Mouse (Mus musculus): ENCODE data around the gene Cldn11. TPM values are rescaled to one million over a fixed set of nuclear protein-coding genes. Genes with fewer than 3 reads are reported as not detected.

Gene Cldn11
- polyA plus RNA-seq, 1 experiment from 2014 or later: 7.8 TPM

- WGBS: 75% methylated on average over 10 of the region's 10 CpGs
- Histone ChIP-seq H3K9me3 (replicated peaks) (no peaks in the 10 kb centered on the region), H3K4me3 (no peak overlapping the region), H3K27me3 (no peaks in the 10 kb centered on the region), H3K27ac (no peak overlapping the region), H3K4me1 (replicated peaks) (no peaks in the 10 kb centered on the region), H3K36me3 (no peaks in the 10 kb centered on the region), H3K9ac (no peak overlapping the region), H3K4me2 (no peak overlapping the region)
- ATAC-seq (replicated peaks; ENCODE audit: insufficient number of reproducible peaks, insufficient read depth, low FRiP score, low read depth): no peak
Observed at GRCm38 (mm10) chr3:31160046-31160445, 10.3 kb downstream of the Cldn11 start.

GRCm38 (mm10) chr3:31161336-31161735, 11.6 kb downstream of the Cldn11 start:
- Histone ChIP-seq H3K36me3 (no peaks in the 10 kb centered on the region), H3K27me3 (no peaks in the 10 kb centered on the region), H3K27ac (no peak overlapping the region), H3K9ac (no peak overlapping the region), H3K9me3 (replicated peaks) (no peaks in the 10 kb centered on the region), H3K4me1 (replicated peaks) (no peaks in the 10 kb centered on the region), H3K4me3 (no peak overlapping the region), H3K4me2 (no peak overlapping the region)
- no peak for ATAC-seq (replicated peaks; ENCODE audit: insufficient number of reproducible peaks, insufficient read depth, low FRiP score, low read depth)
- WGBS: 58% methylated on average over 6 of the region's 6 CpGs

DNA sequence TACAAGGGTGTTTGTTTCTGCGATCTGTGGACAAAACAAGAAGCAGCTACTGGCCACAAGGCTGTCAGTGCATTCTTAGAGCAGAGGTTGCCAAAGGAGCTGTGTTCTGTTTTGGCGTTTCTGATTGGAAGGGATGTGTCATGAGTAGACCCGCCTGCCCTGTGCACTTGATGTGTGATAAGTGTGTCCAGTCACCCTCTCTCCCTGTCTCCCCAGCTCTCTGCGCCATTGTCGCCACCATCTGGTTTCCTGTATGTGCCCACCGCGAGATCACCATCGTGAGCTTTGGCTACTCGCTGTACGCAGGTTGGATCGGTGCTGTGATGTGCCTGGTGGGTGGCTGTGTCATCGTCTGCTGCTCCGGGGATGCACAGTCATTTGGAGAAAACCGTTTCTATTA, 13.1 kb downstream of the Cldn11 start:
- no peak overlapping the region for H3K4me2 ChIP-seq
- no peak overlapping the region for H3K9ac ChIP-seq
- H3K27ac ChIP-seq: no peak overlapping the region
- no peak for ATAC-seq (replicated peaks; ENCODE audit: insufficient number of reproducible peaks, insufficient read depth, low FRiP score, low read depth)
- H3K4me3 ChIP-seq: no peak overlapping the region
- no peaks in the 10 kb centered on the region for H3K4me1 ChIP-seq (replicated peaks)
- WGBS: 86% methylated on average over 14 of the region's 14 CpGs
- H3K36me3 ChIP-seq: no peaks in the 10 kb centered on the region
- H3K27me3 ChIP-seq: no peaks in the 10 kb centered on the region
- no peaks in the 10 kb centered on the region for H3K9me3 ChIP-seq (replicated peaks)

DNA sequence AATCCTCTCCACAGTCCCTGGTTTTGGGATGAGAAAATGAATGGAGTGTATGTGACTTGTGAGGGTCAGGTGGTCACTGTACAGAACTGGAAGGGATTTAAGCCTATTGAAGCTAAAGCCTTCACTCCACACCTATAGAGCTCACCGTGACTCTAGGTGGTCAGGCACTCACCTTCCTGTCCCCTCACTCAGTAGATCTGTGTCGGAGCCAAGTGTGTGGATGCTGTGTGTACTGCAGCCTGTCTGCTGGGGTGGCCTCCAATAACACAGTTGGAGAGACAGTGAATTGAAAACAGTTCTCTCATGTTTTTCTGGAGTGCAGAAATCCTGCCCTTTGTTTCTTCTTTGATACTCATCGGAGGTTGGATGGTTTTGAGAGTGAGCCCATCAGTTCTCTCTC, 16.1 kb downstream of the Cldn11 start:
- no peaks in the 10 kb centered on the region for H3K27me3 ChIP-seq
- H3K4me1 ChIP-seq (replicated peaks): no peaks in the 10 kb centered on the region
- H3K9ac ChIP-seq: no peak overlapping the region
- H3K36me3 ChIP-seq: no peaks in the 10 kb centered on the region
- ATAC-seq (replicated peaks; ENCODE audit: insufficient number of reproducible peaks, insufficient read depth, low FRiP score, low read depth): no peak
- 65% methylated on average over 3 of the region's 3 CpGs for WGBS
- H3K4me3 ChIP-seq: no peak overlapping the region
- H3K9me3 ChIP-seq (replicated peaks): no peaks in the 10 kb centered on the region
- no peak overlapping the region for H3K4me2 ChIP-seq
- no peak overlapping the region for H3K27ac ChIP-seq

DNA sequence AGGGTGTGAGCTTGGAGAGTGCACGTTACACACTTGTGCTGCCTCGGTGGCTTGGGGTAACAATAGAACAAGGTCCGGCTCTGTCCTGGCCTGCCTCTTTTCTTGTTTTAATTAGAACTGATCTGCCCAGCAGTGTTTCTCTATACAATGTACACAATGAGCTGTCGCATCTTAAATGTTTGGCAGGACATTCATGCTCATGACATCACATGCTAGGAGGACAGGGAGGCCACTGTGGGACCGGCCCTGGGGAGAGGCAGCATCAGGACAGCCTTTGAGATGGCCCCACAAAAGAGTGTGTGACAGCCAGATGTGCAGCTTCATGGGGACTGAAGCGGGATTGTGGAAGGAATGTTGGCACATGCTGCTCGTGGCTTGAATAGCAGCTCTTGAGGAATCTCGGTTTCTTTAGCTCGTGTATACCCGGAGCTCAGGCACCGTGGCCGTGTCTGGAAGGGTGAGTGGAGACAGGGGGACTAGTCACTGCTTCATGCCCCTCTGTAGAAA, 16.7 kb downstream of the Cldn11 start:
- no peak overlapping the region for H3K4me2 ChIP-seq
- no peaks in the 10 kb centered on the region for H3K4me1 ChIP-seq (replicated peaks)
- no peak overlapping the region for H3K9ac ChIP-seq
- 59% methylated on average over 12 of the region's 12 CpGs for WGBS
- no peaks in the 10 kb centered on the region for H3K27me3 ChIP-seq
- no peaks in the 10 kb centered on the region for H3K9me3 ChIP-seq (replicated peaks)
- H3K27ac ChIP-seq: no peak overlapping the region
- ATAC-seq (replicated peaks; ENCODE audit: insufficient number of reproducible peaks, insufficient read depth, low FRiP score, low read depth): 0 out of 2 replicates have a peak, but pooled peaks have one; percentile 31
- H3K4me3 ChIP-seq: no peak overlapping the region
- H3K36me3 ChIP-seq: no peaks in the 10 kb centered on the region

DNA sequence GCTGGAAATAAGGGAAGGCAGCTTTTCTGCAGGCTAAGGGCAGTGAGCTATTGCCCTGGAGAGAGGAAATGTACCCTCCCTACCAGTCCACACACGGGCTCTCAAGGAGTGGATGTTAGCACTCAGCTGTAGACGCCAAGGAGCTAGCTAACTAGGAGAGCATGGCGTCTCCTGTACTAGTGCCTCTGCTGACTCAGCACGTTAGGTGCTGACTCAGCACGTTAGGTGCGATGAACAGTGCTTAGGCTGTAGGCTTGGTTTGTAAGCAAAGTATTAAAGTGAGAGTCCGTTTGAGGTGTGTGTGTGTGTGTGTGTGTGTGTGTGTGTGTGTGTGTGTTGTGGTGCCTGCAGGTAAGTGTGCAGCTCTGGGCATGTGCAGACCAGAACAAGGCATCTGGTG, 40.6 kb downstream of the Cldn11 start:
- Histone ChIP-seq H3K27me3 (no peaks in the 10 kb centered on the region), H3K9me3 (replicated peaks) (no peaks in the 10 kb centered on the region), H3K4me1 (replicated peaks) (no peaks in the 10 kb centered on the region), H3K4me2 (no peak overlapping the region), H3K27ac (no peak overlapping the region), H3K9ac (no peak overlapping the region), H3K4me3 (no peak overlapping the region), H3K36me3 (no peaks in the 10 kb centered on the region)
- 85% methylated on average over 7 of the region's 7 CpGs for WGBS
- no peak for ATAC-seq (replicated peaks; ENCODE audit: insufficient number of reproducible peaks, insufficient read depth, low FRiP score, low read depth)

DNA sequence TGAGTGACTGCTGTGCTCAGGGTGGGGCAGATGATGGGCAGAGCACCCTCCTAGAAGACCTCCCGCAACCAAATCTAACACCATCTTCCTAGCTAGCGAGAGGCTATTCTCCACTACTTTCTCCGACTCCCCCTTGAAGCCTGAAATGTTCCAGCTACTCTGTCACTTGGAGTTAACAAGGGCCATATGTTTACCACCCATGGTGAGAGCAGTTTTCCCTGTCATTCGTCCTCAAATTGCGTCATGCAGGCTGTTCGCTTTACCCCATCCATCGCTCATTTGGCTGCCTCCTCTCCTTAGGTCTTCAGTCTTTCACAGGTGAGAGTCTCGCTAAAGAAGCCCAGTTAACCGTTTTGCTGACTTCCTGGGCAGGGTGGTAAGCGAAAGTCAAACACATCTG, 41.7 kb downstream of the Cldn11 start:
- 44% methylated on average over 10 of the region's 10 CpGs for WGBS
- no peaks in the 10 kb centered on the region for H3K27me3 ChIP-seq
- no peaks in the 10 kb centered on the region for H3K36me3 ChIP-seq
- ATAC-seq (replicated peaks; ENCODE audit: insufficient number of reproducible peaks, insufficient read depth, low FRiP score, low read depth): no peak
- H3K4me3 ChIP-seq: no peak overlapping the region
- H3K4me2 ChIP-seq: no peak overlapping the region
- no peaks in the 10 kb centered on the region for H3K4me1 ChIP-seq (replicated peaks)
- H3K9ac ChIP-seq: no peak overlapping the region
- no peak overlapping the region for H3K27ac ChIP-seq
- no peaks in the 10 kb centered on the region for H3K9me3 ChIP-seq (replicated peaks)

- H3K9me3 ChIP-seq (replicated peaks): no peaks in the 10 kb centered on the region
- H3K36me3 ChIP-seq: no peaks in the 10 kb centered on the region
- no peaks in the 10 kb centered on the region for H3K27me3 ChIP-seq
- ATAC-seq (replicated peaks; ENCODE audit: insufficient number of reproducible peaks, insufficient read depth, low FRiP score, low read depth): no peak
- no peak overlapping the region for H3K4me3 ChIP-seq
- H3K27ac ChIP-seq: no peak overlapping the region
- no peak overlapping the region for H3K9ac ChIP-seq
- no peaks in the 10 kb centered on the region for H3K4me1 ChIP-seq (replicated peaks)
- 66% methylated on average over 17 of the region's 17 CpGs for WGBS
- no peak overlapping the region for H3K4me2 ChIP-seq
Observed at GRCm38 (mm10) chr3:31199162-31199877, 49.6 kb downstream of the Cldn11 start.

DNA sequence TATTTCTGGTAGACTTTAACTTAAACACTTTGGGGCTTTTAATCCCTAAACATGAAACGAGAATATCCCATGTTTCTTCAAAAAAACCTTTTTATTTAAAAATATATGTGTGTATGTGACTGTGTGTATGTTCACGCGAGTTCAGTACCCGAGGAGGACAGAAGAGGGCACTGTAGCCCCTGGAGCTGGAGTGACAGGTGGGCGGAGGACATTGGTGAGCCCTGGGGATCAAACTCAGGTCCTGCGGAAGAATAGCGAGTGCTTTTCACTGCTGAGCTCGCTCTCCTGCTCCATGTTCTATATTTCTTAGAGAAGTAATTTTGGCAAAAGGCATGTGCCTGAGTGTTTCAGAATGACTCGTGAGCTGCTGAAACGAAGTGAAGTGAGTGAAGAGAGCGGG, 54.2 kb downstream of the Cldn11 start:
- H3K27ac ChIP-seq: no peak overlapping the region
- no peaks in the 10 kb centered on the region for H3K36me3 ChIP-seq
- H3K9me3 ChIP-seq (replicated peaks): no peaks in the 10 kb centered on the region
- H3K9ac ChIP-seq: no peak overlapping the region
- 88% methylated on average over 11 of the region's 11 CpGs for WGBS
- no peak overlapping the region for H3K4me2 ChIP-seq
- 0 out of 2 replicates have a peak, but pooled peaks cover 4% of the 10 kb centered on the region for H3K27me3 ChIP-seq
- no peak overlapping the region for H3K4me3 ChIP-seq
- no peak for ATAC-seq (replicated peaks; ENCODE audit: insufficient number of reproducible peaks, insufficient read depth, low FRiP score, low read depth)
- H3K4me1 ChIP-seq (replicated peaks): no peaks in the 10 kb centered on the region; the same call in 1 of the 2 replicates

- Histone ChIP-seq H3K27ac (no peak overlapping the region), H3K4me3 (no peak overlapping the region), H3K4me2 (no peak overlapping the region), H3K9me3 (replicated peaks) (no peaks in the 10 kb centered on the region), H3K9ac (no peak overlapping the region), H3K4me1 (replicated peaks) (peaks cover 3% of the 10 kb centered on the region; the same call in 1 of the 2 replicates), H3K36me3 (no peaks in the 10 kb centered on the region), H3K27me3 (0 out of 2 replicates have a peak, but pooled peaks cover 4% of the 10 kb centered on the region)
- ATAC-seq (replicated peaks; ENCODE audit: insufficient number of reproducible peaks, insufficient read depth, low FRiP score, low read depth): no peak
- 66% methylated on average over 3 of the region's 3 CpGs for WGBS
Observed at GRCm38 (mm10) chr3:31205167-31205566, 55.4 kb downstream of the Cldn11 start.

GRCm38 (mm10) chr3:31208046-31208445, 58.3 kb downstream of the Cldn11 start:
- 44% methylated on average over 4 of the region's 4 CpGs for WGBS
- no peak for ATAC-seq (replicated peaks; ENCODE audit: insufficient number of reproducible peaks, insufficient read depth, low FRiP score, low read depth)

More at GRCm38 (mm10) chr3:31208046-31208445, 58.3 kb downstream of the Cldn11 start:
- no peak overlapping the region for H3K27ac ChIP-seq
- H3K27me3 ChIP-seq: peaks cover 7% of the 10 kb centered on the region; the same call in 1 of the 2 replicates
- H3K36me3 ChIP-seq: no peaks in the 10 kb centered on the region
- peaks cover 3% of the 10 kb centered on the region; the same call in 1 of the 2 replicates for H3K4me1 ChIP-seq (replicated peaks)
- H3K4me2 ChIP-seq: no peak overlapping the region
- H3K9ac ChIP-seq: no peak overlapping the region
- no peaks in the 10 kb centered on the region for H3K9me3 ChIP-seq (replicated peaks)
- H3K4me3 ChIP-seq: no peak overlapping the region

Data from heart, embryonic 15.5 days (tissue).